11 mouse cellular contexts compared by ENCODE assay signal in genomic region chr12:17087388-17087787, GRCm38 (mm10).
"Had no signal": no experiment of that assay in that cellular context is flagged by ENCODE, and none has a peak within 500 bp of the region (broad histone marks: within the 10 kb centered on the region; RNA-seq: fewer than 3 reads in every experiment).

No protein-coding gene starts in this region.

- H3K4me3 ChIP-seq: limb, embryonic 13.5 days; midbrain, embryonic 13.5 days; myocyte; neural tube, embryonic 15.5 days had no signal

- H3K4me1 ChIP-seq: limb, embryonic 13.5 days had no signal

- H3K36me3 ChIP-seq: limb, embryonic 13.5 days; midbrain, embryonic 13.5 days; neural tube, embryonic 15.5 days had no signal

- ATAC-seq: midbrain, embryonic 13.5 days had no signal

- DNase-seq: kidney, postnatal 10 days; left cerebral cortex, postnatal 4 days; lung, adult 18-20 months; right cerebral cortex, adult 18-20 months; right cerebral cortex, postnatal 25 days; thymus, postnatal 4 days had no signal

- H3K4me2 ChIP-seq: limb, embryonic 13.5 days; midbrain, embryonic 13.5 days; neural tube, embryonic 15.5 days had no signal

- H3K27ac ChIP-seq: limb, embryonic 13.5 days; liver, embryonic 14.5 days; midbrain, embryonic 13.5 days; neural tube, embryonic 15.5 days had no signal

- H3K9ac ChIP-seq: limb, embryonic 13.5 days; liver, embryonic 14.5 days; midbrain, embryonic 13.5 days; neural tube, embryonic 15.5 days had no signal

- H3K27me3 ChIP-seq: limb, embryonic 13.5 days; midbrain, embryonic 13.5 days; neural tube, embryonic 15.5 days had no signal

- H3K9me3 ChIP-seq: limb, embryonic 13.5 days; midbrain, embryonic 13.5 days; neural tube, embryonic 15.5 days had no signal
